Mouse (Mus musculus): ENCODE results near the gene Pak3. TPM values are rescaled to one million over a fixed set of nuclear protein-coding genes. Genes with fewer than 3 reads are reported as not detected.

The Pak3 gene
- polyA plus RNA-seq, 1 experiment = not detected

- Histone ChIP-seq H3K27me3 (ENCODE audit: control insufficient read depth) (no peaks in the 10 kb centered on the region), H3K4me1 (ENCODE audit: control insufficient read depth) (no peaks in the 10 kb centered on the region), H3K9me3 (ENCODE audit: control insufficient read depth, low read length) (no peaks in the 10 kb centered on the region), H3K4me3 (replicated peaks) (no peak overlapping the region), H3K36me3 (ENCODE audit: control insufficient read depth) (no peaks in the 10 kb centered on the region)
- TF ChIP-seq GATA1 (IDR thresholded peaks at IDR 0.05; ENCODE audit: low read length) (no peak), TAL1 (IDR thresholded peaks at IDR 0.05; ENCODE audit: low read length) (no peak)
Measured at GRCm38 (mm10) chrX:143725411-143725810, 207.0 kb downstream of the Pak3 start.

DNA sequence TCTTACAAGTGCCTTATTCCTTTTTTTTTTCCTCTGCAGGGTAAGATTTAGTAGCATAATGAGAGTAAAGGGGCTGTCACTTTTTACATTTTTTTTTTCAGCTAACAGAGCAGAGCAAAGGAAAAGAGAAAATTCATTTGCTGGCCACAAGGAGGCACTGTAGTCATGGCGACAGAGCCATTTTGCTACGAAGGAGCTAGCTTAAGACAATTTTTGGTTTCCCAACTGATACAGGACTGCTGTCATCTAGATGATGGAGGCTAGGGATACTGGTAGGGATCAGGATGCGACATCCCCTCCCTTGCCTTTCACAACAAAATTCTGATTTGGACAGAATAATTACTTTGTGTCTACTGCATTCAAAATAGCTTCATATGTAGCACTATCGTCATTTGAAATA lies 217.6 kb downstream of the Pak3 start:
- TF ChIP-seq TAL1 (IDR thresholded peaks at IDR 0.05; ENCODE audit: low read length) (no peak), GATA1 (IDR thresholded peaks at IDR 0.05; ENCODE audit: low read length) (no peak)
- Histone ChIP-seq H3K4me1 (ENCODE audit: control insufficient read depth) (no peaks in the 10 kb centered on the region), H3K4me3 (replicated peaks) (no peak overlapping the region), H3K36me3 (ENCODE audit: control insufficient read depth) (no peaks in the 10 kb centered on the region), H3K27me3 (ENCODE audit: control insufficient read depth) (no peaks in the 10 kb centered on the region), H3K9me3 (ENCODE audit: control insufficient read depth, low read length) (no peaks in the 10 kb centered on the region)

GRCm38 (mm10) chrX:143739171-143739570 lies 220.8 kb downstream of the Pak3 start:
- H3K36me3 ChIP-seq (ENCODE audit: control insufficient read depth) = no peaks in the 10 kb centered on the region
- TF ChIP-seq GATA1 (IDR thresholded peaks at IDR 0.05; ENCODE audit: low read length) (no peak), TAL1 (IDR thresholded peaks at IDR 0.05; ENCODE audit: low read length) (no peak)
- no peaks in the 10 kb centered on the region for H3K27me3 ChIP-seq (ENCODE audit: control insufficient read depth)
- no peaks in the 10 kb centered on the region for H3K9me3 ChIP-seq (ENCODE audit: control insufficient read depth, low read length)
- H3K4me1 ChIP-seq (ENCODE audit: control insufficient read depth) = no peaks in the 10 kb centered on the region
- no peak overlapping the region for H3K4me3 ChIP-seq (replicated peaks)

DNA sequence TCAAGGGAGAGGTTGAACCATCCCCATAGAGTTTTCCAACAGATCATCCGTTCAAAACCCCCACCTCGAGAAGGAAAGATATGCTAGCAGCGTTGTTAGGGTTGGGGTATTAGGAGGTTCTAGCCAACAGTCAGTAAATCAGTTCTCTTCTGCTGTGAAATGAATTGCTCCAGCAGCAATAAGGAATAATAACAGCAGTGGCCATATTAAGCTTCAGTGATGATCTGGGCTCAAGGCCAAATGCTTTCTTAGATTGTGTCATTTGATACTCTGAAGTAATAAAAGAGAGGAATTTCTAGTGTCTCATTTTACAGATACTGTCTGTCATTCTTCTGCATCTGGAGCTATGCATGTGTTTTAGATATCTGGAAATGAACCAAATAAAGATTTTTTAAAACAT lies 244.2 kb downstream of the Pak3 start:
- H3K36me3 ChIP-seq (ENCODE audit: control insufficient read depth) = no peaks in the 10 kb centered on the region
- H3K4me1 ChIP-seq (ENCODE audit: control insufficient read depth) = no peaks in the 10 kb centered on the region
- no peak overlapping the region for H3K4me3 ChIP-seq (replicated peaks)
- no peaks in the 10 kb centered on the region for H3K9me3 ChIP-seq (ENCODE audit: control insufficient read depth, low read length)
- no peaks in the 10 kb centered on the region for H3K27me3 ChIP-seq (ENCODE audit: control insufficient read depth)
- no peak for TF ChIP-seq TAL1 (IDR thresholded peaks at IDR 0.05; ENCODE audit: low read length)
- TF ChIP-seq GATA1 (IDR thresholded peaks at IDR 0.05; ENCODE audit: low read length) = no peak

DNA sequence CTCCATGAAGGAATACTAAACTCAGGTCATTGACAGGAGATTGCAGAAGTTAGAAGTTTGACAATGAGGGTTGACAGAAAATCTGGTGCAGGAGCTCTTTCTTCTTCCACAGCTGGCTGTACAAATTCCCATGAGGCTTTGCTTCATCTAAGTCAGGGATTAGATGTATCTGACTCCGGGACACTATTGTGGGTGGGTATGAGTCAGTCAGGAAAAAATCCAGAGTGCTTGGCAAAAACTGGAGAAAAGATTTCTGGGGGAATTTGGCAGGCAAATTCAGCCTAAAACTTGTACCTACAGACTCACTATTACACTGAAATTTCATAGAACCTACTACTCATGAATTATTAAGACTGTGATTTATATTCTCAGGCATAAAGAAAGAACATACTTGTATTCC lies 297.6 kb downstream of the Pak3 start:
- no peaks in the 10 kb centered on the region for H3K36me3 ChIP-seq (ENCODE audit: control insufficient read depth)
- H3K9me3 ChIP-seq (ENCODE audit: control insufficient read depth, low read length) = no peaks in the 10 kb centered on the region
- H3K4me1 ChIP-seq (ENCODE audit: control insufficient read depth) = no peaks in the 10 kb centered on the region
- no peak overlapping the region for H3K4me3 ChIP-seq (replicated peaks)
- TF ChIP-seq GATA1 (IDR thresholded peaks at IDR 0.05; ENCODE audit: low read length) (no peak), TAL1 (IDR thresholded peaks at IDR 0.05; ENCODE audit: low read length) (no peak)
- no peaks in the 10 kb centered on the region for H3K27me3 ChIP-seq (ENCODE audit: control insufficient read depth)

DNA sequence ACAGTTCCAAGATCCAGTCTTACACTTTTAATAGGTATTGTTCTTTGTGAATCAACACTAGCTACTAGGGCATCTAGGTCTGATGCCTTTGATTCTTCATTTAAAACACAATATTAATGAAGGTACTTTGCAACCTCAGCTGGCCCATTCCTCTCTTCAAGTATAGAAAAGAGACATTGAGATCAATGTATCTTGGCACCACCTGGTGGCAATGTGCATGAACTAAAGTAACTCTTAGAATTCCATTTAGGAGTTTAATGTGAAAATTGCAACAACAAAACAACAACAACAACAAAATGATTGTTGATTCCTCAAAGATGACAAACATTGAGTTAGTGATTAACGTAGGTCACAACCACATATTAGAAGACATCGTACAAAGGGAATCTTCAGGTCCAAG lies 300.6 kb downstream of the Pak3 start:
- Histone ChIP-seq H3K4me3 (replicated peaks) (no peak overlapping the region), H3K36me3 (ENCODE audit: control insufficient read depth) (no peaks in the 10 kb centered on the region), H3K4me1 (ENCODE audit: control insufficient read depth) (no peaks in the 10 kb centered on the region), H3K9me3 (ENCODE audit: control insufficient read depth, low read length) (no peaks in the 10 kb centered on the region), H3K27me3 (ENCODE audit: control insufficient read depth) (no peaks in the 10 kb centered on the region)
- TF ChIP-seq GATA1 (IDR thresholded peaks at IDR 0.05; ENCODE audit: low read length) = no peak
- TF ChIP-seq TAL1 (IDR thresholded peaks at IDR 0.05; ENCODE audit: low read length) = no peak

- TF ChIP-seq TAL1 (IDR thresholded peaks at IDR 0.05; ENCODE audit: low read length) (no peak), GATA1 (IDR thresholded peaks at IDR 0.05; ENCODE audit: low read length) (no peak)
- H3K4me3 ChIP-seq (replicated peaks) = no peak overlapping the region
- H3K4me1 ChIP-seq (ENCODE audit: control insufficient read depth) = no peaks in the 10 kb centered on the region
- H3K9me3 ChIP-seq (ENCODE audit: control insufficient read depth, low read length) = no peaks in the 10 kb centered on the region
- H3K27me3 ChIP-seq (ENCODE audit: control insufficient read depth) = no peaks in the 10 kb centered on the region
- H3K36me3 ChIP-seq (ENCODE audit: control insufficient read depth) = no peaks in the 10 kb centered on the region
Measured at GRCm38 (mm10) chrX:143826521-143826920, 308.1 kb downstream of the Pak3 start.

GRCm38 (mm10) chrX:143827212-143827611 lies 308.8 kb downstream of the Pak3 start, which contains the start of gene Capn6:
TSS of gene Capn6 (minus strand) at chrX:143827414.
- no peak for TF ChIP-seq GATA1 (IDR thresholded peaks at IDR 0.05; ENCODE audit: low read length)
- no peak for TF ChIP-seq TAL1 (IDR thresholded peaks at IDR 0.05; ENCODE audit: low read length)

GRCm38 (mm10) chrX:143846637-143847036 lies 328.2 kb downstream of the Pak3 start:
- TF ChIP-seq TAL1 (IDR thresholded peaks at IDR 0.05; ENCODE audit: low read length) (no peak), GATA1 (IDR thresholded peaks at IDR 0.05; ENCODE audit: low read length) (no peak)
- no peaks in the 10 kb centered on the region for H3K36me3 ChIP-seq (ENCODE audit: control insufficient read depth)

More at GRCm38 (mm10) chrX:143827212-143827611, 308.8 kb downstream of the Pak3 start, which contains the start of gene Capn6:
- Histone ChIP-seq H3K36me3 (ENCODE audit: control insufficient read depth) (no peaks in the 10 kb centered on the region), H3K4me1 (ENCODE audit: control insufficient read depth) (no peaks in the 10 kb centered on the region), H3K4me3 (replicated peaks) (no peak within 1 kb of the TSS), H3K27me3 (ENCODE audit: control insufficient read depth) (no peaks in the 10 kb centered on the region), H3K9me3 (ENCODE audit: control insufficient read depth, low read length) (no peaks in the 10 kb centered on the region)

More at GRCm38 (mm10) chrX:143846637-143847036, 328.2 kb downstream of the Pak3 start:
- no peak overlapping the region for H3K4me3 ChIP-seq (replicated peaks)
- no peaks in the 10 kb centered on the region for H3K4me1 ChIP-seq (ENCODE audit: control insufficient read depth)
- no peaks in the 10 kb centered on the region for H3K27me3 ChIP-seq (ENCODE audit: control insufficient read depth)
- no peaks in the 10 kb centered on the region for H3K9me3 ChIP-seq (ENCODE audit: control insufficient read depth, low read length)

Other genes starting within 250 kb of the Pak3 start
- gene Chrdl1, start 124.3 kb upstream of the Pak3 start, polyA plus RNA-seq (2012) = not detected in 2 replicates

Measured in erythroblast, embryonic 14.5 days (primary cell).